Mouse (Mus musculus): Measurements from ENCODE around the gene Nin.

DNA sequence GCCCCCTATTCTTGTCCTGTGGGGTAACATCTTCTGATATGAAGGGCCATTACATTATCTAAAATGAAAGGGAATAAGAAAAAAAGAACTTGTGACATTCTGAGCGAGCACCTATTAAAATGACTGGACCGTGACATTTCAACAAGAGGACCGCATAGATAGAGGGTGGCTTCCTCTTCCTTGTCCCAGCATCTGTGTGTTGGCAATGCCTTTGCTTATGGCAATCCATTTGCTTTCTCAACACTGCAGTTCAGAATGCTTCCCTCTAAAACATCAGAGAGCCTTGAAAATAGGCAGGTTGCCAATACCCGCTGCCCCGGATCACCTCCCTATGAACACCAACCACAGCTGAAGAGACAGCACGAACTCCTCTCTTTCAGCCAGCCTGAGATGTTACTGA is 3.6 kb downstream of the Nin start:
- TF ChIP-seq POLR2A (IDR thresholded peaks at IDR 0.05; ENCODE audit: control insufficient read depth, low read depth, low read length) (no peak), CTCF (IDR thresholded peaks at IDR 0.05; ENCODE audit: control insufficient read depth, insufficient read depth, insufficient replicate concordance, low read depth, low read length) (no peak)
